Mouse (Mus musculus): ENCODE results near the gene Pmm1.
"Not testable (repeated sequence)": the region's sequence is repeated elsewhere in the genome, so short reads cannot be mapped to it uniquely, and the experiment has no call there.

The Pmm1 gene

GRCm38 (mm10) chr15:81925760-81926445 lies 34.8 kb downstream of the Pmm1 start, which contains the start of gene Polr3h:
Polr3h (minus strand) TSS chr15:81926240.
- peak; percentile 99 for DNase-seq

GRCm38 (mm10) chr15:81924933-81925332 lies 35.8 kb downstream of the Pmm1 start:
- DNase-seq: no peak

DNA sequence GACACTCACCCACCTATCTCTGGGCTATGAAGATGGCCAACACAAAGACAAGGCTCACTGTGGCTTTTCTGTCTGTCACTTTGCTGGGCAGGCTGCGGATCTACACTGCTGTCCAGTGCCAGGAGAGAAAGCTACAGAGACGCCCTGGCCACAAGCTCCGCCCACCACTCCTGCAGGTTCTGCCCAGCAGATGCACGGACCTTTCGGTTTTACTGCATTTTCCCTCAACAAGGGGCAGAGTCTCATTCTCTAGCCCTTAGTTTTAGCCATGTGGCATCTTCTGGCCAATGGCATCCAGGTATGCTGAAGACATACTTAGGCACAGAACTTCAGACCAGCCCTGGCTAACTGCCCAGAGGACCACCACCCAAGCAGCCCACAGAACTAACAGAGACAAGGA lies 39.5 kb downstream of the Pmm1 start:
- DNase-seq: peak; percentile 64 to 69

GRCm38 (mm10) chr15:81920546-81921217 lies 40.0 kb downstream of the Pmm1 start:
- peak; percentile 83 to 86 for DNase-seq

DNA sequence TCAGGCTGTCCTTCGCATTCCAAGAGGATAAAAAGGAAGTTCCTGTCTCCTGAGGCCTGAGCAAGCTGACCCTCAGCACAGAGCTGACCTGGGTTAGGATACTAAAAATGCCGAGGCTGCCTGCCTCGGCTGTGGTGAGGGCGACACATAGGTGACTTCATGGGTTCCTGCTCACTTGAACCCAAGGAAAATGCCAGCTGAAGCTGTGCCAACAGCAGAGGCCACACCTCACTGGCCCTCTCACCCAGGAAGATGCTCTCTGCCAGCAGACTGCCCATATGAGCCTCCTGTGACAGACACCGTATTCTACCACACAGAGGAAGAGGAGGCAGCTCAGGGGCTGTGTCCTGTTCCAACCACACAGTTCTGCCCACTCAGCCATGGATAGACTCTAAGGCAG lies 41.7 kb downstream of the Pmm1 start:
- DNase-seq: peak; percentile 62

GRCm38 (mm10) chr15:81917621-81918463 lies 42.9 kb downstream of the Pmm1 start:
- DNase-seq: peak; percentile 86

DNA sequence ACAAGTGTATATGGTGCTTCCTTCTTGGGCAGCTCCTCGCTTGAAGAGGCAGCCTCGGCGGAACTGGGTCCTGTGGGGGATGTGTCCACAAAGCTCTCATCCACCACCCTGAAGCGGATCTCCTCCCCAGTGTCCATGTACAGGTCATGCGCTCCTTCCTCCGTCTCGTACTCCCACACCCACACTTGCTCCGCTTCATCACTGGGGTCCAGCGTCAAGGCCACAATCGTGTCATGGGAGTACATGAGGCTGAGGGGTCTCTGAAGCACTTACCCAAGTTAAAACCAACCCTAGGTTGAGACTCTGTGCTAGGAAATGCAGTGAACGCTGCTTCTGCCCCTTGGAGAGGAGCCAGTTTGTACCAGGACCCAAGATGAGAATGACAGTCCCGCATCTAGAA lies 43.5 kb downstream of the Pmm1 start:
- DNase-seq: no peak

DNA sequence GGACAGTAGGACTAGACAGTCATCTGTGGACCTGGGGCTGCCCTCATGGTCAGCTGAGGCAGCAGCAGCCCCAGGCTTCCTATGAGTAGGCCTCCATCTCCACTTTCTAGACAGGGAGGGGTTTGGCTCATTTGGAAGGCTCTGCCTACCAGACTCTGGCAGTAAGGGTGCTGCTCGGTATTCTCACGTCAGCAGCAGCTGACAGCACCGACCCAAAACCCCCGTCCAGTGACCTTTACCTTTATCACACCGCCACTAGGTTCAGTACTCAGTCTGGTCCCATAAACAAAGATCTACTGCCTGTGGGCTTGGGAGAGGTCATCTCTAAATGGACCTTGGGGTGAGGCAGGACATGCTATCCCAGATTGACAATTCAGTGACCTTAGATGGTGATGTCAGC lies 45.1 kb downstream of the Pmm1 start:
- DNase-seq: no peak

- no peak for DNase-seq
Observed at GRCm38 (mm10) chr15:81914668-81915067, 46.1 kb downstream of the Pmm1 start.

GRCm38 (mm10) chr15:81912498-81912897 lies 48.2 kb downstream of the Pmm1 start:
- no peak for DNase-seq

DNA sequence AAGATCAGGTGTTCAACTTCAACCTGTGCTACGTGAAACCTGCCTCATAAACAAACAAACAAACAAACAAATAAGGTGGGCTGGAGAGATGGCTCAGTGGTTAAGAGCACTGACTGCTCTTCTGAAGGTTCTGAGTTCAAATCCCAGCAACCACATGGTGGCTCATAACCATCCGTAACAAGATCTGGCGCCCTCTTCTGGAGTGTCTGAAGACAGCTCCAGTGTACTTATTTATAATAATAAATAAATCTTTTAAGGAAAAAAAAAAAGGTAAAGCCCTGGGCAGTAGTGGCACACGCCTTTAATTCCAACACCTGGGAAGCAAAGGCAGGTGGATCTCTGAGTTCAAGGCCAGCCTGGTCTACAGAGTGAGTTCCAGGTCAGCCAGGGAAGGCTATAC lies 52.0 kb downstream of the Pmm1 start:
- not testable (repeated sequence) for DNase-seq

GRCm38 (mm10) chr15:81907953-81908352 lies 52.8 kb downstream of the Pmm1 start:
- no peak for DNase-seq

- peak; percentile 90 to 94 for DNase-seq
Observed at GRCm38 (mm10) chr15:81904939-81905338, 55.8 kb downstream of the Pmm1 start.
